Mouse (Mus musculus): Measurements from ENCODE around the gene Glt6d1. TPM values are rescaled to one million over a fixed set of nuclear protein-coding genes. Genes with fewer than 3 reads are reported as not detected.

Glt6d1 gene
- polyA plus RNA-seq, 1 experiment from 2014 or later, result not detected

Other genes with a start within 250 kb of the Glt6d1 start
- 4.9 and 5.8 TPM in 2 replicates for gene Mamdc4, start 241.0 kb downstream of the Glt6d1 start, polyA plus RNA-seq (2015; fragmentation: Nextera tagmentation; extraction: Ambion mirVana)
- gene Phpt1, start 240.6 kb downstream of the Glt6d1 start, polyA plus RNA-seq (2015; fragmentation: Nextera tagmentation; extraction: Ambion mirVana), result 163 and 177 TPM in 2 replicates
- 0.85 and 1.0 TPM in 2 replicates for gene Ajm1, start 234.1 kb downstream of the Glt6d1 start, polyA plus RNA-seq (2015; fragmentation: Nextera tagmentation; extraction: Ambion mirVana)
- gene Rabl6, start 207.3 kb downstream of the Glt6d1 start, polyA plus RNA-seq (2015; fragmentation: Nextera tagmentation; extraction: Ambion mirVana), result 76.9 and 83.8 TPM in 2 replicates
- gene Ccdc183, start 198.2 kb downstream of the Glt6d1 start, polyA plus RNA-seq (2015; fragmentation: Nextera tagmentation; extraction: Ambion mirVana), result 0.18 and 0.36 TPM in 2 replicates
- 27.2 and 28.7 TPM in 2 replicates for gene Tmem141, start 193.8 kb downstream of the Glt6d1 start, polyA plus RNA-seq (2015; fragmentation: Nextera tagmentation; extraction: Ambion mirVana)
- 0.98 and 1.8 TPM in 2 replicates for gene Fcna, start 187.8 kb downstream of the Glt6d1 start, polyA plus RNA-seq (2015; fragmentation: Nextera tagmentation; extraction: Ambion mirVana)
- gene Lcn8, start 162.7 kb downstream of the Glt6d1 start, polyA plus RNA-seq (2015; fragmentation: Nextera tagmentation; extraction: Ambion mirVana), result 0.24 TPM in 1 of 2 replicates, not detected in the other
- gene Lcn5, start 157.9 kb downstream of the Glt6d1 start, polyA plus RNA-seq (2015; fragmentation: Nextera tagmentation; extraction: Ambion mirVana), result not detected in 2 replicates
- not detected in 2 replicates for gene Lcn6, start 139.1 kb downstream of the Glt6d1 start, polyA plus RNA-seq (2015; fragmentation: Nextera tagmentation; extraction: Ambion mirVana)
- not detected in 2 replicates for gene Lcn10, start 133.1 kb downstream of the Glt6d1 start, polyA plus RNA-seq (2015; fragmentation: Nextera tagmentation; extraction: Ambion mirVana)
- not detected in 2 replicates for gene Obp2a, start 115.8 kb downstream of the Glt6d1 start, polyA plus RNA-seq (2015; fragmentation: Nextera tagmentation; extraction: Ambion mirVana)
- 98.8 and 99.8 TPM in 2 replicates for gene Bmyc, start 109.1 kb downstream of the Glt6d1 start, polyA plus RNA-seq (2015; fragmentation: Nextera tagmentation; extraction: Ambion mirVana)
- gene Obp2b, start 78.8 kb downstream of the Glt6d1 start, polyA plus RNA-seq (2015; fragmentation: Nextera tagmentation; extraction: Ambion mirVana), result not detected in 2 replicates
- gene Lcn3, start 50.3 kb downstream of the Glt6d1 start, polyA plus RNA-seq (2015; fragmentation: Nextera tagmentation; extraction: Ambion mirVana), result not detected in 2 replicates
- gene Lcn11, start 38.8 kb downstream of the Glt6d1 start, polyA plus RNA-seq (2015; fragmentation: Nextera tagmentation; extraction: Ambion mirVana), result not detected in 2 replicates
- not detected in 2 replicates for gene Gm13539, start 33.6 kb downstream of the Glt6d1 start, polyA plus RNA-seq (2015; fragmentation: Nextera tagmentation; extraction: Ambion mirVana)
- gene Lcn9, start 7.3 kb upstream of the Glt6d1 start, polyA plus RNA-seq (2015; fragmentation: Nextera tagmentation; extraction: Ambion mirVana), result not detected in 2 replicates
- gene Sohlh1, start 31.4 kb upstream of the Glt6d1 start, polyA plus RNA-seq (2015; fragmentation: Nextera tagmentation; extraction: Ambion mirVana), result 0.14 and 0.29 TPM in 2 replicates
- gene Kcnt1, start 47.9 kb upstream of the Glt6d1 start, polyA plus RNA-seq (2015; fragmentation: Nextera tagmentation; extraction: Ambion mirVana), result 0.61 and 0.84 TPM in 2 replicates
- 18.0 and 19.5 TPM in 2 replicates for gene Camsap1, start 167.4 kb upstream of the Glt6d1 start, polyA plus RNA-seq (2015; fragmentation: Nextera tagmentation; extraction: Ambion mirVana)
- 95.7 and 104 TPM in 2 replicates for gene Ubac1, start 205.9 kb upstream of the Glt6d1 start, polyA plus RNA-seq (2015; fragmentation: Nextera tagmentation; extraction: Ambion mirVana)